Mouse (Mus musculus): ENCODE data around the gene Dpf3.

The Dpf3 gene

GRCm38 (mm10) chr12:83233651-83234050 is 253.9 kb downstream of the Dpf3 start:
- intact Hi-C loops (cut with DNase I) = no loop called here

- intact Hi-C loops (cut with DNase I) = no loop called here
Observed at GRCm38 (mm10) chr12:83232916-83233315, 254.6 kb downstream of the Dpf3 start.

GRCm38 (mm10) chr12:83231258-83231657 is 256.3 kb downstream of the Dpf3 start:
- intact Hi-C loops (cut with DNase I) = no loop called here

GRCm38 (mm10) chr12:83229683-83230082 is 257.8 kb downstream of the Dpf3 start:
- intact Hi-C loops (cut with DNase I) = no loop called here

GRCm38 (mm10) chr12:83227014-83227413 is 260.5 kb downstream of the Dpf3 start:
- intact Hi-C loops (cut with DNase I) = no loop called here

- intact Hi-C loops (cut with DNase I) = loop anchor here (5.0 kb wide), 1 partner anchor 276 kb away; no protein-coding TSS in a partner anchor
Observed at GRCm38 (mm10) chr12:83220964-83221363, 266.6 kb downstream of the Dpf3 start.

GRCm38 (mm10) chr12:83213879-83214341 is 273.6 kb downstream of the Dpf3 start:
- intact Hi-C loops (cut with DNase I) = no loop called here

- intact Hi-C loops (cut with DNase I) = no loop called here
Observed at GRCm38 (mm10) chr12:83211976-83212375, 275.5 kb downstream of the Dpf3 start.

GRCm38 (mm10) chr12:83211146-83211822 is 276.2 kb downstream of the Dpf3 start:
- intact Hi-C loops (cut with DNase I) = no loop called here

GRCm38 (mm10) chr12:83210735-83211134 is 276.8 kb downstream of the Dpf3 start:
- intact Hi-C loops (cut with DNase I) = no loop called here

- intact Hi-C loops (cut with DNase I) = no loop called here
Observed at GRCm38 (mm10) chr12:83210294-83210693, 277.2 kb downstream of the Dpf3 start.

GRCm38 (mm10) chr12:83209461-83209860 is 278.1 kb downstream of the Dpf3 start:
- intact Hi-C loops (cut with DNase I) = no loop called here

- intact Hi-C loops (cut with DNase I) = no loop called here
Observed at GRCm38 (mm10) chr12:83208841-83209240, 278.7 kb downstream of the Dpf3 start.

- intact Hi-C loops (cut with DNase I) = no loop called here
Observed at GRCm38 (mm10) chr12:83208011-83208410, 279.5 kb downstream of the Dpf3 start.

- intact Hi-C loops (cut with DNase I) = no loop called here
Observed at GRCm38 (mm10) chr12:83207481-83207880, 280.0 kb downstream of the Dpf3 start.

GRCm38 (mm10) chr12:83206866-83207265 is 280.6 kb downstream of the Dpf3 start:
- intact Hi-C loops (cut with DNase I) = no loop called here

GRCm38 (mm10) chr12:83204361-83204760 is 283.2 kb downstream of the Dpf3 start:
- intact Hi-C loops (cut with DNase I) = no loop called here

- intact Hi-C loops (cut with DNase I) = no loop called here
Observed at GRCm38 (mm10) chr12:83201674-83202073, 285.8 kb downstream of the Dpf3 start.

- intact Hi-C loops (cut with DNase I) = no loop called here
Observed at GRCm38 (mm10) chr12:83180561-83180960, 307.0 kb downstream of the Dpf3 start.

- intact Hi-C loops (cut with DNase I) = no loop called here
Observed at GRCm38 (mm10) chr12:83179860-83180259, 307.7 kb downstream of the Dpf3 start.

- intact Hi-C loops (cut with DNase I) = no loop called here
Observed at GRCm38 (mm10) chr12:83178770-83179169, 308.7 kb downstream of the Dpf3 start.

- intact Hi-C loops (cut with DNase I) = no loop called here
Observed at GRCm38 (mm10) chr12:83169495-83170209, 317.9 kb downstream of the Dpf3 start.

- intact Hi-C loops (cut with DNase I) = no loop called here
Observed at GRCm38 (mm10) chr12:83168310-83168709, 319.2 kb downstream of the Dpf3 start.
